Mouse (Mus musculus) heart, adult 2 months (tissue): ENCODE results near the gene Sox10. TPM values are rescaled to one million over a fixed set of nuclear protein-coding genes. Genes with fewer than 3 reads are reported as not detected.
A peak's percentile ranks its signal among the peaks of the same experiment; 100 is the strongest.

Experiments
- DNase-seq, 2 experiments: peaks; one replicate each; pipeline ENCODE4 v3.0.0; 2021
- H3K27ac ChIP-seq: fragments of 200-600 bp; 2 replicates; pipeline ENCODE4 v1.8.1; 2022
- H3K27me3 ChIP-seq: fragments of 200-500 bp; 2 replicates; pipeline ENCODE4 v1.6.1; 2012; ENCODE audit warnings: mild to moderate bottlenecking, low read length, inconsistent platforms, mixed read lengths; ENCODE audit not compliant: control insufficient read depth, insufficient read depth
- H3K36me3 ChIP-seq: fragments of 200-500 bp; 2 replicates; pipeline ENCODE4 v1.6.1; 2012; ENCODE audit warnings: low read length, inconsistent platforms; ENCODE audit not compliant: control insufficient read depth, insufficient read depth
- H3K4me1 ChIP-seq: fragments of 200-500 bp; 2 replicates; pipeline ENCODE4 v1.6.1; 2011; ENCODE audit warnings: low read length; ENCODE audit not compliant: control insufficient read depth, insufficient read depth
- H3K4me3 ChIP-seq: fragments of 200-600 bp; 2 replicates; pipeline ENCODE4 v1.8.1; 2022
- H3K79me2 ChIP-seq: fragments of 200-500 bp; replicated peaks from 2 replicates; pipeline ENCODE4 v1.6.1; 2012; ENCODE audit warnings: mild to moderate bottlenecking, inconsistent platforms, low read length, moderate library complexity, mixed read lengths; ENCODE audit not compliant: control insufficient read depth, insufficient read depth
- H3K9ac ChIP-seq: fragments of 200-500 bp; 2 replicates; pipeline ENCODE4 v1.6.1; 2012; ENCODE audit warnings: low read depth, mild to moderate bottlenecking, control low read depth, inconsistent platforms, low read length, mixed read lengths
- CTCF ChIP-seq: fragments of 200-600 bp; IDR thresholded peaks from 2 replicates; pipeline ENCODE4 v1.8.1; 2022; ENCODE audit warnings: antibody characterized with exemption, mild to moderate bottlenecking, moderate library complexity
- EP300 ChIP-seq: fragments of 200-500 bp; IDR thresholded peaks from 2 replicates; pipeline ENCODE4 v1.6.1; 2011; ENCODE audit warnings: low read depth, low read length, control low read depth; ENCODE audit not compliant: insufficient read depth
- POLR2A ChIP-seq: fragments of 200-500 bp; IDR thresholded peaks from 2 replicates; pipeline ENCODE4 v1.6.1; 2011; ENCODE audit warnings: mild to moderate bottlenecking, low read depth, low read length, control low read depth; ENCODE audit not compliant: insufficient read depth
- WGBS: fragments of 180-500 bp; shearing (Covaris S2); methylation state at CpG from one replicate; pipeline ENCODE4 v1.1.7; 2018; 5-methylcytosine and 5-hydroxymethylcytosine counted together
- intact Hi-C: fragments of 180-260 bp; cut with DNase I; formaldehyde crosslinking; loops from one replicate; pipeline ENCODE4 v1.15.1; 2025
- polyA plus RNA-seq: library from polyadenylated mRNA; depleted of rRNA; stranded (reverse); fragments of >200 nt; gene quantifications from 2 replicates; pipeline ENCODE4 v1.2.3, GENCODE M21; 2012
- total RNA-seq, 2 experiments: library from RNA; stranded (reverse); gene quantifications; 2 replicates each; pipeline ENCODE4 v1.2.3; 2021

The Sox10 gene
- total and polyA plus RNA-seq, 3 experiments: 1.1 to 4.5 (median 1.3) TPM

- TF ChIP-seq CTCF (no peak), EP300 (no peak), POLR2A (no peak)
- Histone ChIP-seq H3K36me3 (no peaks in the 10 kb centered on the region), H3K27me3 (peaks cover 9% of the 10 kb centered on the region), H3K4me3 (no peak overlapping the region), H3K79me2 (no peaks in the 10 kb centered on the region), H3K4me1 (no peaks in the 10 kb centered on the region), H3K9ac (no peak overlapping the region), H3K27ac (no peak overlapping the region)
- WGBS: 56% methylated on average over 8 of the region's 8 CpGs
- intact Hi-C loops: no loop called here
- no peak for DNase-seq
Observed at GRCm38 (mm10) chr15:79166712-79167111, 1.7 kb upstream of the Sox10 start.

DNA sequence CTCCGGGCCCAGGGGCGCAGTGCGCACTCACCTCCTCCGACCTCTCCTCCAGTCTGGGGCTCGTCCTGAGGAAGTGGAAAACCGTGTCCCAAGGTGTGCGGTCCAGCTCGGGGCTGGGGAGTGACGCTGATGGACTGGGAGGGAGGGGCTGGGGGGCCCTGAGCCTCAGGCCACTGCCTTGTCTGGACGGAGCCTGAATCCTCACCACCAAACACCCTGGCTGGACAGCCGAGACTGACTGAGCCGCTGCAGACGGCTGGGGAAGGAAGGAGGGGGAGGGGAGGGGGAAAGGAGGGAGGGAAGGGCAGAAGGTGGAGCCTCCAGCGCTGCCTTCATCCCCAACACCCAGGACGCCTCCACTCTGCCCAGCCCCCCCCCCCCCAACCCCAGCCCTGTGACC lies 789 bp downstream of the Sox10 start:
- DNase-seq: no peak
- H3K4me1 ChIP-seq: no peaks in the 10 kb centered on the region
- 18% methylated on average over 15 of the region's 15 CpGs for WGBS
- intact Hi-C loops: no loop called here
- H3K4me3 ChIP-seq: no peak overlapping the region
- H3K79me2 ChIP-seq: no peaks in the 10 kb centered on the region
- H3K27ac ChIP-seq: no peak overlapping the region
- no peak for TF ChIP-seq CTCF
- no peak for TF ChIP-seq EP300
- no peak for TF ChIP-seq POLR2A
- H3K27me3 ChIP-seq: peaks cover 9% of the 10 kb centered on the region
- H3K36me3 ChIP-seq: no peaks in the 10 kb centered on the region
- H3K9ac ChIP-seq: no peak overlapping the region

GRCm38 (mm10) chr15:79162822-79163221 lies 2.2 kb downstream of the Sox10 start:
- Histone ChIP-seq H3K4me3 (no peak overlapping the region), H3K4me1 (no peaks in the 10 kb centered on the region), H3K27ac (no peak overlapping the region), H3K79me2 (no peaks in the 10 kb centered on the region), H3K9ac (no peak overlapping the region), H3K27me3 (peaks cover 9% of the 10 kb centered on the region), H3K36me3 (no peaks in the 10 kb centered on the region)
- intact Hi-C loops: no loop called here
- WGBS: 42% methylated on average over 14 of the region's 14 CpGs
- no peak for DNase-seq
- TF ChIP-seq CTCF: peak; percentile 15; the same call in 1 of the 2 replicates
- no peak for TF ChIP-seq EP300

GRCm38 (mm10) chr15:79162301-79162700 lies 2.7 kb downstream of the Sox10 start:
- Histone ChIP-seq H3K9ac (no peak overlapping the region), H3K36me3 (no peaks in the 10 kb centered on the region), H3K27ac (no peak overlapping the region), H3K79me2 (no peaks in the 10 kb centered on the region), H3K4me1 (no peaks in the 10 kb centered on the region), H3K4me3 (no peak overlapping the region), H3K27me3 (peaks cover 9% of the 10 kb centered on the region)
- no peak for DNase-seq
- WGBS: 57% methylated on average over 7 of the region's 7 CpGs
- intact Hi-C loops: no loop called here
- TF ChIP-seq POLR2A (no peak), EP300 (no peak), CTCF (no peak)

DNA sequence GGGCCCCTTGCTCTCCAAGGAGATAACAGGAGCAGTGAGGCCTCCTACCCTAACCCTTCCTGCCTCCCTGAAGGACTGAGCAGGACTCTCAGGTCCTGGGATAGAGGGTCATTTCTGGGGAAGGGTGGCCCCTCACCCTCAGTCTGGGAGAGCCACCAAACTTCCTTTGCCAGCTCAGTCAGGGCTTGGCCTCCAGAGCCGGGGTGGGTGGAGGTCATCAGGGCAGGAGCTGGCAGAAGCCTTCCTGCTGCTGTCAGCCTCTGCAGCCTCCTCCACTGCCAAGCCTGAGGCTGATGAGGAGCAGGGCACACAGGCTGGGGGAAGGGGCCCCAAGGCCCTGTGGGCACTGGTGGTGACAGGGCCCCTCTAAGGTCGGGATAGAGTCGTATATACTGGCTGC lies 9.5 kb downstream of the Sox10 start:
- Histone ChIP-seq H3K27ac (no peak overlapping the region), H3K36me3 (no peaks in the 10 kb centered on the region), H3K27me3 (no peaks in the 10 kb centered on the region), H3K4me1 (no peaks in the 10 kb centered on the region; the same call in 1 of the 2 replicates), H3K4me3 (no peak overlapping the region), H3K79me2 (no peaks in the 10 kb centered on the region), H3K9ac (no peak overlapping the region)
- no peak for TF ChIP-seq POLR2A
- TF ChIP-seq EP300: no peak
- intact Hi-C loops: no loop called here
- DNase-seq: no peak
- WGBS: 16% methylated on average over 3 of the region's 3 CpGs

- intact Hi-C loops: no loop called here
- Histone ChIP-seq H3K27ac (no peak overlapping the region), H3K4me1 (no peaks in the 10 kb centered on the region; the same call in 1 of the 2 replicates), H3K27me3 (no peaks in the 10 kb centered on the region), H3K4me3 (no peak overlapping the region), H3K9ac (no peak overlapping the region), H3K36me3 (no peaks in the 10 kb centered on the region), H3K79me2 (no peaks in the 10 kb centered on the region)
- TF ChIP-seq EP300 (no peak), CTCF (no peak), POLR2A (no peak)
- WGBS: 71% methylated on average over 6 of the region's 6 CpGs
- DNase-seq: no peak
Observed at GRCm38 (mm10) chr15:79152709-79153108, 12.3 kb downstream of the Sox10 start.

GRCm38 (mm10) chr15:79151881-79152280 lies 13.2 kb downstream of the Sox10 start:
- intact Hi-C loops: no loop called here
- no peaks in the 10 kb centered on the region for H3K27me3 ChIP-seq
- no peaks in the 10 kb centered on the region; the same call in 1 of the 2 replicates for H3K4me1 ChIP-seq
- H3K79me2 ChIP-seq: no peaks in the 10 kb centered on the region
- TF ChIP-seq CTCF: no peak
- no peak for TF ChIP-seq EP300
- no peak for TF ChIP-seq POLR2A
- no peak overlapping the region for H3K27ac ChIP-seq
- H3K36me3 ChIP-seq: no peaks in the 10 kb centered on the region
- H3K9ac ChIP-seq: no peak overlapping the region
- WGBS: 77% methylated on average over 8 of the region's 8 CpGs
- no peak for DNase-seq
- no peak overlapping the region for H3K4me3 ChIP-seq
